Mouse (Mus musculus): Measurements from ENCODE around the gene Vmac. TPM values are rescaled to one million over a fixed set of nuclear protein-coding genes. Genes with fewer than 3 reads are reported as not detected.

Gene Vmac
- polyA plus RNA-seq, 1 experiment from 2014 or later: 16.7 TPM

DNA sequence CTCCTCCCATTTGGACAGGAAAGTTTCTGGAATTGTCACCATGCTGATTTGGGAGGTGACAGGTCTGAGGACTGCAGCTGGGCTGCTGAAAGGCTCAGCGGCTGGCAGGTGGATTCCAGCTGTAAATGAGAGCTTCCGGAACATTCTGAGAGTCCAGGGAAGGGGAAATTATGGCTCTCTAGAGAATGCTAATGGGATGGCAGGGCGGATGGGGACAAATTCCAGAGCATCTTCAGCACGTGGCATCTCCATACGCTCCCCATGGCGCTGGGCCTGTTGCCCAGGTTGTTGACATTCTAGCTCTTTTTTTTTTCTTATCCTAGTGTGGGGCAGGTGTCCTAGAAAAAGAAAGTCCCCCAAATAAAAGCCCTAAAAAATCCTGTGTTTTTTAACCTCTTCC is 11.3 kb upstream of the Vmac start:
- H3K36me3 ChIP-seq: no peaks in the 10 kb centered on the region
- 50% methylated on average over 6 of the region's 6 CpGs for WGBS

GRCm38 (mm10) chr17:56728117-56728516 is 10.3 kb upstream of the Vmac start:
- H3K4me3 ChIP-seq: no peak overlapping the region
- WGBS: 41% methylated on average over 12 of the region's 12 CpGs
- H3K9me3 ChIP-seq: no peaks in the 10 kb centered on the region
- no peak overlapping the region for H3K9ac ChIP-seq
- peaks cover 3% of the 10 kb centered on the region; the same call in 1 of the 2 replicates for H3K4me1 ChIP-seq (replicated peaks)
- no peak overlapping the region for H3K4me2 ChIP-seq
- ATAC-seq (ENCODE audit: low FRiP score, low read depth): no peak
- 0 out of 2 replicates have a peak, but pooled peaks cover 3% of the 10 kb centered on the region for H3K36me3 ChIP-seq
- no peaks in the 10 kb centered on the region; the same call in 1 of the 2 replicates for H3K27me3 ChIP-seq
- no peak overlapping the region for H3K27ac ChIP-seq (replicated peaks)

More for the DNA sequence above, 11.3 kb upstream of the Vmac start:
- Histone ChIP-seq H3K27ac (replicated peaks) (no peak overlapping the region), H3K9ac (no peak overlapping the region), H3K9me3 (no peaks in the 10 kb centered on the region), H3K4me2 (no peak overlapping the region), H3K27me3 (no peaks in the 10 kb centered on the region; the same call in 1 of the 2 replicates), H3K4me1 (replicated peaks) (peaks cover 3% of the 10 kb centered on the region; the same call in 1 of the 2 replicates), H3K4me3 (no peak overlapping the region)
- ATAC-seq (ENCODE audit: low FRiP score, low read depth): no peak

- Histone ChIP-seq H3K4me1 (replicated peaks) (peaks cover 3% of the 10 kb centered on the region; the same call in 1 of the 2 replicates), H3K27ac (replicated peaks) (no peak overlapping the region), H3K4me3 (no peak overlapping the region), H3K27me3 (no peaks in the 10 kb centered on the region; the same call in 1 of the 2 replicates), H3K36me3 (0 out of 2 replicates have a peak, but pooled peaks cover 3% of the 10 kb centered on the region), H3K9me3 (no peaks in the 10 kb centered on the region), H3K9ac (no peak overlapping the region), H3K4me2 (no peak overlapping the region)
- 13% methylated on average over 12 of the region's 12 CpGs for WGBS
- no peak for ATAC-seq (ENCODE audit: low FRiP score, low read depth)
Observed at GRCm38 (mm10) chr17:56727659-56728058, 9.8 kb upstream of the Vmac start.

DNA sequence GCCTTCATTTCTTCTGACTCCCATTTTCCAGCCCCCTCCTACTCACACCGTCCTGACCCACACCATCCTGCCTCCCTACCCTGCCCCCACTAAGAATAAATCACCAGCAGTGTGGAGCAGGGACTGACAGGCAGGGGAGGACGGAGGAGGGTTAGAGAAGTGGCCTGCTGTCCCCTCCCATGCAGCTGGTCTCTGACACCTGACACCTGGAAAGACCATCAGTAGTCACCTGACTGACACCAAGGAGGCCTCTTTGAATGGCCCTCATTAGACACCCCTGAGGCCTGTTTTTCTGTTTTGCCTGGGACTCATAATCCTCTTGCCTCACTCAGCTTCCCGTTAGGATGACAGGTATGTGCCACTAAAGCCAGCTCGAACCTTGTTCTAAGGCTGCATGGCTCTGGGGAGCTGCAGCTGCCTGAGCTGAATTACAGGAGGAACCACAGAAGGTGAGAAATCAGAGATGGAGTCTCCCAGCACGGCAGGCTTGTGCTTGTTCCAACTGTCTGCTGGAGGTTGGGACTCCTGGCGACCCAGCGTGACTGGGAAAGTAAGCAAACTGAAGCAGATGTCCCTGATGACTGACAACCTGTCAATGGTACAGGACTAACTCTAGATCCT is 9.3 kb upstream of the Vmac start:
- Histone ChIP-seq H3K36me3 (0 out of 2 replicates have a peak, but pooled peaks cover 8% of the 10 kb centered on the region), H3K4me2 (no peak overlapping the region), H3K4me1 (replicated peaks) (peaks cover 3% of the 10 kb centered on the region; the same call in 1 of the 2 replicates), H3K27me3 (no peaks in the 10 kb centered on the region; the same call in 1 of the 2 replicates), H3K27ac (replicated peaks) (no peak overlapping the region), H3K4me3 (no peak overlapping the region), H3K9ac (no peak overlapping the region), H3K9me3 (no peaks in the 10 kb centered on the region)
- 18% methylated on average over 7 of the region's 7 CpGs for WGBS
- 0 out of 2 replicates have a peak, but pooled peaks have one; percentile 7 for ATAC-seq (ENCODE audit: low FRiP score, low read depth)

GRCm38 (mm10) chr17:56723419-56724161 is 5.8 kb upstream of the Vmac start:
- Histone ChIP-seq H3K4me2 (no peak overlapping the region), H3K36me3 (peaks cover 19% of the 10 kb centered on the region; the same call in 1 of the 2 replicates), H3K4me1 (replicated peaks) (peaks cover 18% of the 10 kb centered on the region), H3K9ac (no peak overlapping the region), H3K4me3 (no peak overlapping the region), H3K27me3 (no peaks in the 10 kb centered on the region), H3K27ac (replicated peaks) (no peak overlapping the region), H3K9me3 (no peaks in the 10 kb centered on the region)
- no peak for ATAC-seq (ENCODE audit: low FRiP score, low read depth)
- 87% methylated on average over 11 of the region's 11 CpGs for WGBS

- H3K9ac ChIP-seq: no peak overlapping the region
- 84% methylated on average over 5 of the region's 5 CpGs for WGBS
- peaks cover 19% of the 10 kb centered on the region; the same call in 1 of the 2 replicates for H3K36me3 ChIP-seq
- peaks cover 25% of the 10 kb centered on the region for H3K4me1 ChIP-seq (replicated peaks)
- H3K27ac ChIP-seq (replicated peaks): no peak overlapping the region
- H3K9me3 ChIP-seq: no peaks in the 10 kb centered on the region
- no peaks in the 10 kb centered on the region for H3K27me3 ChIP-seq
- H3K4me2 ChIP-seq: no peak overlapping the region
- no peak for ATAC-seq (ENCODE audit: low FRiP score, low read depth)
- no peak overlapping the region for H3K4me3 ChIP-seq
Observed at GRCm38 (mm10) chr17:56722441-56722840, 4.6 kb upstream of the Vmac start.

GRCm38 (mm10) chr17:56716655-56717362 is 1.0 kb downstream of the Vmac start:
- peaks cover 36% of the 10 kb centered on the region for H3K4me1 ChIP-seq (replicated peaks)
- peak overlapping the region; percentile 90 for H3K27ac ChIP-seq (replicated peaks)
- 0% methylated on average over 53 of the region's 55 CpGs for WGBS
- no peaks in the 10 kb centered on the region for H3K9me3 ChIP-seq
- H3K9ac ChIP-seq: peak overlapping the region; percentile 81
- H3K4me3 ChIP-seq: peak overlapping the region; percentile 63
- H3K36me3 ChIP-seq: peaks cover 11% of the 10 kb centered on the region
- H3K27me3 ChIP-seq: no peaks in the 10 kb centered on the region
- peak; percentile 93 for ATAC-seq (ENCODE audit: low FRiP score, low read depth)
- peak overlapping the region; percentile 63 for H3K4me2 ChIP-seq

DNA sequence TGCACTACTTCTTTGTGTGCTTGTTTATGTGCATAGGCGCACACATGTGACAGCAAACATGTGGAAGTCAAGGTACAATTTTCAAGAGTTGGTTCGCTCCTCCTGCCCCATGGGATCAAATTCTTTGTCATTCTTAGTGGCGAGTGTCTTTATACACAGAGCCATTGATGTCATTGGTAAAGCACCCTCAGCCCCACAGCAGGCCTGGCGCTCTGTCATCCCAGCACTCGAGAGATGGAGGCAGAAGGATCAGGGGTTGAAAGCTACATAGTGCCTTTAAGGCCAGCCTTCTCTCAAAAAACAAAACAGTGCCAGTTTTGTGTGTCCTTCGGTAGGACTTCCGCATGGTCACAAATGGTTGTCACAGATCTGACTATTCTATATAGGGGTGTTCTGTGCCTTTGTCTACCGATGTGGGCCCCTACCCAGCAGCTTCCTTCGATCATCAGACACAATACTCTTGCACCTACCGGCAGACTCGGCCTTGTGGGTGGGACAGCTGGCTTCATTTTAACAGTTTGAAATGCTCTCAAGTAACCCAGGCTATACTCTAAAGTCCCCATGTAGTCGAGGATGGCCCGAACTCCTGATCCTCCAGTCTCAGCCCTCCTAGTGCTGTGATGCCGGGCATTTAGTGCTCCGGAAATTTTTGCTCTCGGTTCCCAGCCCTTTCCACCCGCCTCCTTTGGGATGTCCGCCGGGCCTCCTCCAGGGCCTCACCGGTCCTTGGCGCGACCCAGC is 1.7 kb downstream of the Vmac start:
- H3K27me3 ChIP-seq: no peaks in the 10 kb centered on the region
- H3K4me2 ChIP-seq: peak overlapping the region; percentile 63
- peak overlapping the region; percentile 80 for H3K9ac ChIP-seq
- H3K4me1 ChIP-seq (replicated peaks): peaks cover 36% of the 10 kb centered on the region
- peaks cover 11% of the 10 kb centered on the region for H3K36me3 ChIP-seq
- ATAC-seq (ENCODE audit: low FRiP score, low read depth): 0 out of 2 replicates have a peak, but pooled peaks have one; percentile 0
- H3K9me3 ChIP-seq: no peaks in the 10 kb centered on the region
- WGBS: 26% methylated on average over 22 of the region's 22 CpGs
- H3K27ac ChIP-seq (replicated peaks): peak overlapping the region; percentile 90
- peak overlapping the region; percentile 63 for H3K4me3 ChIP-seq

- peaks cover 17% of the 10 kb centered on the region for H3K36me3 ChIP-seq
- ATAC-seq (ENCODE audit: low FRiP score, low read depth): no peak
- peak overlapping the region; percentile 63 for H3K4me2 ChIP-seq
- H3K27me3 ChIP-seq: no peaks in the 10 kb centered on the region
- peak overlapping the region; percentile 80; the same call in 1 of the 2 replicates for H3K9ac ChIP-seq
- H3K4me1 ChIP-seq (replicated peaks): peaks cover 36% of the 10 kb centered on the region
- H3K4me3 ChIP-seq: peak overlapping the region; percentile 63
- H3K9me3 ChIP-seq: no peaks in the 10 kb centered on the region
- whole genome bisulfite sequencing: 67% methylated on average over 11 of the region's 11 CpGs
- H3K27ac ChIP-seq (replicated peaks): no peak overlapping the region; the same call in 1 of the 2 replicates
Observed at GRCm38 (mm10) chr17:56715360-56715759, 2.5 kb downstream of the Vmac start.

GRCm38 (mm10) chr17:56709708-56710107 is 8.1 kb downstream of the Vmac start:
- H3K36me3 ChIP-seq: peaks cover 74% of the 10 kb centered on the region
- no peak for ATAC-seq (ENCODE audit: low FRiP score, low read depth)
- H3K27ac ChIP-seq (replicated peaks): no peak overlapping the region
- 92% methylated on average over 3 of the region's 3 CpGs for WGBS
- H3K9me3 ChIP-seq: no peaks in the 10 kb centered on the region
- no peaks in the 10 kb centered on the region for H3K27me3 ChIP-seq
- H3K4me3 ChIP-seq: no peak overlapping the region
- no peak overlapping the region for H3K4me2 ChIP-seq
- H3K9ac ChIP-seq: no peak overlapping the region
- H3K4me1 ChIP-seq (replicated peaks): no peaks in the 10 kb centered on the region

- no peaks in the 10 kb centered on the region for H3K9me3 ChIP-seq
Observed at GRCm38 (mm10) chr17:56708692-56709091, 9.1 kb downstream of the Vmac start.

More at GRCm38 (mm10) chr17:56708692-56709091, 9.1 kb downstream of the Vmac start:
- Histone ChIP-seq H3K4me2 (no peak overlapping the region), H3K4me1 (replicated peaks) (no peaks in the 10 kb centered on the region), H3K36me3 (peaks cover 83% of the 10 kb centered on the region), H3K9ac (no peak overlapping the region), H3K27me3 (no peaks in the 10 kb centered on the region), H3K27ac (replicated peaks) (no peak overlapping the region), H3K4me3 (no peak overlapping the region)
- WGBS: 70% methylated on average over 4 of the region's 4 CpGs
- ATAC-seq (ENCODE audit: low FRiP score, low read depth): no peak
